Mouse (Mus musculus) layer of hippocampus, postnatal 10 days (tissue): ENCODE results near the gene Large1. TPM values are rescaled to one million over a fixed set of nuclear protein-coding genes. Genes with fewer than 3 reads are reported as not detected.
A peak's percentile ranks its signal among the peaks of the same experiment; 100 is the strongest.
"Not testable (repeated sequence)": the region's sequence is repeated elsewhere in the genome, so short reads cannot be mapped to it uniquely, and the experiment has no call there.

Experiments used
- DNase-seq, 2 experiments: peaks; one replicate each; pipeline ENCODE4 v3.0.0; 2021; ENCODE audit warnings: low spot score in 2 of 2
- total RNA-seq, 2 experiments: library from RNA; stranded (reverse); gene quantifications; 2 replicates each; pipeline ENCODE4 v1.2.3; 2021

Large1 gene
- total RNA-seq, 2 experiments from 2014 or later = 138 to 149 TPM

DNA sequence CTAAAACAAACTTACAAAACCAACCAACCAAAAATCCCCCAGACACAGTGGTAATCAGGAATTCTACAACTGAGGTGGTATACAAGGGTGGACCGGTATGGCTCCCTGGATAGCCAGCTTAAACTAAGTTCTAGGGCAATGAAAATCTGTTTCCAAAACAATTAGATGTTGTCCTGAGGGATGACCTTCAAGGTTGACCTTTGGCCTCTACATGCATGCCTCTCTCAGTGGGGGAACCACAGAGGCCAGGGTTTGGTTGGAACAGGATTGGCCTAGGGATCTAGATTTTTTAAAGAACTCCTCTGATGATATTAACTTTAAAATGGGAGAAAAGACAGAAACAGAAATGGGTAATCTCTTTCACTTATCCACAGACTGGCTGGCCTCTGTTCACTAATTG is 335.1 kb downstream of the Large1 start:
- no peak for DNase-seq

DNA sequence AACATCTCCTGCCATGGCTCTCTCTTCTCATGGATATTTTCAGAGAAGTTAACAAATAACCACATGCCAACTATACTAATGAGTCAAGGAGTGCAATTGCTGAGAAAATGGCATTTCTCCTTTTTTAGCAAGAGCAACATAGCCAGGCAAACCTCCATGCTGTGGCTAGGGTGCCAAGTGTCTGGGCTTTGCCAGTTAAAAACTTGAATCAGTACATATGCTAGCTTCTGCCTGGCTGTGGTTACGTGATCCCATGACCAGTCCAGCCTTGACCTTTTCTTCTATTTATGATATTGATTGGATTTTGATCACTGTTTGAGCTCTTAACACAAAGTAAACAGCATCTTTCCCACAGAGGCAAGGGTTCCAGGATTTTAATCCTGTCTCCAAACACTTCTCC is 335.7 kb downstream of the Large1 start:
- DNase-seq = no peak

- no peak for DNase-seq
Measured at GRCm38 (mm10) chr8:73016303-73016702, 337.0 kb downstream of the Large1 start.

- DNase-seq = peak; percentile 17 to 33
Measured at GRCm38 (mm10) chr8:73007489-73007888, 345.9 kb downstream of the Large1 start.

- DNase-seq = peak; percentile 40 to 55
Measured at GRCm38 (mm10) chr8:73003858-73004257, 349.5 kb downstream of the Large1 start.

DNA sequence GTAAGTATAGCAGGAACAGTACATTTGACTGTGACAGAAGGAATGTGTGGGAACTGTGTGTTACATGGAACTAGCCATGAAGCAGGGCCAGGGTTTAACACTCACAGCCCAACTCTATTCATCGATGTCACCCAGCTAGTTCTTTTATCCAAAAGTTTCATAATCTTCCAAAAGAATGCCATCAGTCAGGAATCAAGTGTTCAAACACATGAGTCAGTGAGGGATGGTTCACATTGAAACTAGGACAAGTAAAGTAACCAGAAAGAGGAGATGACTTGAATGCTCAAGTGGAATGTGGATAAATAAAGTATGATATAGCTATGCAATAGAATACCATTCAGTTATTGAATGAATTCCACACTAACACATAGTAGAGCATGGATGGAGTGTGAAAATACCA is 359.5 kb downstream of the Large1 start:
- no peak for DNase-seq

DNA sequence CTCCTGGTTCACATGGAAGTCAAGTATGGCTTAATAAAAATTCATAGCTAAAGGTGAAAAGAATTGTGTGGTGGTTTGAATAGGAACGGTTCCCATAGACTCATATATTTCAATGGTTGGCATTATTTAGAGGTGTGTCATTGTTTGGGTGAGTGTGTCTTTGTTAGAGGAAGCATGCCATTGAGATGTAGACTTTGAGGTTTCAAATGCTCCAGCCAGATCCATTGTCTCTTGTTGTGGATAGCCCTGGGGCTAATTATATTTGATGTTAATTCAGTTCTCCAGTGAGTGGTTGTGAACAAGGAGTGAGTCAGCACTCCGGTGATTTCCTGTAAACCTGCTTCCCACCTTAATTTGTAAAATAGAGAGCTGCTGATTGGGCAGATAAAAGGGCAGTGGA is 362.9 kb downstream of the Large1 start:
- DNase-seq = no peak

GRCm38 (mm10) chr8:72982832-72983231 is 370.5 kb downstream of the Large1 start:
- no peak for DNase-seq

- DNase-seq = no peak
Measured at GRCm38 (mm10) chr8:72955074-72955473, 398.3 kb downstream of the Large1 start.

GRCm38 (mm10) chr8:72941393-72941792 is 411.9 kb downstream of the Large1 start:
- DNase-seq = not testable (repeated sequence)

GRCm38 (mm10) chr8:72919182-72919902 is 434.0 kb downstream of the Large1 start:
- DNase-seq = no peak

GRCm38 (mm10) chr8:72905491-72905890 is 447.8 kb downstream of the Large1 start:
- DNase-seq = no peak

GRCm38 (mm10) chr8:72901591-72901990 is 451.7 kb downstream of the Large1 start:
- DNase-seq = no peak

- DNase-seq = no peak
Measured at GRCm38 (mm10) chr8:72899321-72899720, 454.0 kb downstream of the Large1 start.

- no peak for DNase-seq
Measured at GRCm38 (mm10) chr8:72883033-72883432, 470.3 kb downstream of the Large1 start.

DNA sequence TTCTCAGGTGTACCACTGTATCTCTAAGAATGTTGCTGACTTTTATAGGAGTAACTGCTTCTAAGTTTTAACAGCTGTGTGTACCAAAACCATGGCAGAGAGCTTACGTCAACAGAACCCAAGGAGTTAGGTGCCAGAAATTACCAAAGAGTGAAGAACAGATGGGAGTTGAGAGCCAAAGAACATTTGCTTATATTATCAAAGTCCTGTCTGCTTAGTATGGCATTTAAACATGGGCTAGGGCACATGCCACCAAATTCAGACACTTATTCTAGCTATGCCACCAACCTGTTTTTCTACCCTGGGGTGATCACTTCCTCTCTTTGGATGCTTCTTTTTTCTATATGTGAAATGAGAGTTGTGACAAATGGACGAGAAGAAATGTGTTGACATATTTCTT is 479.9 kb downstream of the Large1 start:
- no peak for DNase-seq

GRCm38 (mm10) chr8:72846881-72847280 is 506.5 kb downstream of the Large1 start:
- DNase-seq = no peak

DNA sequence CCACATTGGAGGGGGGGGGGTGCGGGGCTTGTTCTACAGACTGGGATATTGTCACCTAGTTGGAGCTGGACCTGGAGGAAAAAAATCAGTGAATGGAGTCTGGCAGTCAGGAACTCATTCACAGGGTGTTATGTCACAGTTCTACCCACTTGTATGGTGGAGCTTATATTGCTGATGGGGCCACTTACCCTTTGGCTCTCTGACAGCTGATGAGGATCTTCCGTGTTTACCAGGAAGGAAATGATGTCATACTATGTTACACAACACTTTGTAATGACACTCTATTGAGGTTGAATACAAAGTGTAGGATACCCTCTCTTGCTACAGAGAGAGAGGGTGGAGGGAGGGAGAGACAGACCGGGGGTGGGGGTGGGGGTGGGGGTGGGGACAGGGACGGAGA is 517.5 kb downstream of the Large1 start:
- DNase-seq = no peak

- no peak for DNase-seq
Measured at GRCm38 (mm10) chr8:72833112-72833511, 520.2 kb downstream of the Large1 start.

DNA sequence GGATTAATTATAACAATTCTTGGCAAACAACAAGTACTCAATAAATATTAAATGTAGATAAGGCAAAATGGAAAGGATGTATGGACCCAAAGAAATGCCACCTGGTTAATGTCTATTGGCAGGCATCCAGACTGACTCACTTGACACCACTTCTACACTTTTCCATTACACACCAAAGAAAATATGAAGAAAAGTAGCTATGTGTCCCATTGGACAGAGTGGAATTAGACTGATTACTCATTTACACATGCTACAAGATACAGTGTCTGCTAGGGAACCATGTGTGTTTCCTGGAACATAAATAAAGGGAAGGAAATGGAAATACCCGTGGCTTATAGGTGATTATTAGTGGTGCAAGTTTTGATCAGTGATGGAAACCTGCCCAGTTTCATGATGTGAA is 521.0 kb downstream of the Large1 start:
- no peak for DNase-seq

DNA sequence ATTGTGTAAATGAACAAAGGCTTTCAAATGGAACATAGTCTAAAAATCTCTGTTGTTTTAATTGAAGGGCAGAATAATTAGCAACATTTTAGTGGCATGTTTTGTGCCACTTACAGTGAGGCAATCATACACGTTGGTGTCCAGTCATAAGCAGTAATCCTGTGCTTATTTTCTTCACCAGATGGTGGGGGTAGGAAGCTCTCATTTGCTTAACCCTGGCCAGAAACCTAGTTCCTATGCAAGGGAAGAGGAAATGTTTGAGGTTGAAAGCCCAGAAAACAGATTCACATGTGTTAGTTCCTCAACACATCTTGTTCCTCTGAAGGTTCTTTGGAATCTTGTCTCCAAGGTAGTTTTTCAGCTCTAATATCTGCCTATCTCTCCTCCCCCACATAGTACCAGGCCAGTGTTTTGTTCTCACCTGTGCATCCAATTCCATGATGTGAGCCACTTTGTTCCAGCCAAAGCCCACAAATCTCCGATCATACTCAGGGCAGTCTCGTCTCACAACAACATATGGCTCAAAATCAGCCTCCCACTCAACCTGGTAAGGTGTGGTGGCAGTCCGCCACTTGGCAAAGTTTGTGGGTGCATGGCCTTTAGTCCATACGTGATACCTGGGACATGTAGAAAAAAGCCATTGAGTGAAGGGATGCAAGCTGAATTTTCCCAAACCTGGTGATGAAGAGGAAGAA is 535.5 kb downstream of the Large1 start:
- no peak for DNase-seq

GRCm38 (mm10) chr8:72816679-72817078 is 536.7 kb downstream of the Large1 start:
- no peak for DNase-seq

- no peak for DNase-seq
Measured at GRCm38 (mm10) chr8:72815681-72816080, 537.7 kb downstream of the Large1 start.
